19 mouse cellular contexts compared by ENCODE assay signal in the genomic region with DNA sequence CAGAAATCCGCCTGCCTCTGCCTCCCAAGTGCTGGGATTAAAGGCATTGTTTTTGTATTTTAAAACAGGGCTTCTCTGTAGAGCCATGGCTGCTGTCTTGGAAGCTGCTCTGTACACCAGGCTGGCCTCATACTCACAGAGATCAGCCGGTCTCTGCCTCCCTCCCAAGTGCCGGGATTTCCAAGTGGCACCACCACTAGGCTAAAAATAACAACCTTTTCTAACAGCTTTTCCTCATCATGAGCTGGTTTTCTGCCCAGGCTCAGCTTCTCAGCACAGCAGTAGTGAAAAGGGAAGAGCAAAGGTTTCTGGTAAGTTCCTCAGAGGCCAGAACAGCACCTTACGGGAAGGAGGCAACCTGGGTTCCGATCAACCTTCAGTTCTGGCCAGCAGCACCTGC. TPM values are rescaled to one million over a fixed set of nuclear protein-coding genes. Genes with fewer than 3 reads are reported as not detected.
DNase-seq lines count a peak whose midpoint lies in the region; TF ChIP-seq lines count a peak whose summit lies in the region.
"Had no signal": no experiment of that assay in that cellular context is flagged by ENCODE, and none has a peak within 500 bp of the region (broad histone marks: within the 10 kb centered on the region; RNA-seq: fewer than 3 reads in every experiment).

No protein-coding gene starts in this region.

- WGBS in cerebellum, adult 2 months = 30% methylated on average over 5 of the region's 5 CpGs
- 90% methylated on average over 5 of the region's 5 CpGs for WGBS in hindbrain, embryonic 10.5 days

- TF ChIP-seq POLR2A in cerebellum, adult 2 months (IDR thresholded peaks at IDR 0.05; ENCODE audit: borderline replicate concordance, insufficient read depth, low read length) = no peak

- peak; percentile 21 for DNase-seq in layer of hippocampus, adult 11-12 months (ENCODE audit: low spot score)
- no peak for DNase-seq in layer of hippocampus, postnatal 14 days (ENCODE audit: low spot score in 2 of 2)
- DNase-seq in cerebellum, adult 11 months = peak; percentile 19
- peak; percentile 50 to 77 for DNase-seq in cerebellum, adult 2 months
- DNase-seq in cerebellum, postnatal 25 days = peak; percentile 62 to 71
- DNase-seq in neural tube, embryonic 10.5 days (ENCODE audit: extremely low spot score, low spot score) = no peak
- no peak for DNase-seq in hindbrain, embryonic 10.5 days (ENCODE audit: low spot score)
- DNase-seq: adrenal gland, postnatal 10 days; kidney, adult 9 months; kidney, postnatal 14 days; left cerebral cortex, postnatal 4 days; liver; thymus, adult 2 months had no signal

- TF ChIP-seq CTCF in cerebellum, adult 2 months (IDR thresholded peaks at IDR 0.05; ENCODE audit: borderline replicate concordance, insufficient read depth, low read depth, low read length) = no peak

- H3K36me3 ChIP-seq in hindbrain, embryonic 10.5 days = peaks cover 2% of the 10 kb centered on the region; the same call in 1 of the 2 replicates
- H3K36me3 ChIP-seq: heart, embryonic 10.5 days; midbrain, embryonic 10.5 days; stomach, embryonic 15.5 days had no signal

- no peak overlapping the region for H3K27ac ChIP-seq in cerebellum, adult 2 months (ENCODE audit: insufficient read depth, low read length)
- H3K27ac ChIP-seq in hindbrain, embryonic 10.5 days = no peak overlapping the region
- H3K27ac ChIP-seq: forebrain, embryonic 13.5 days; heart, embryonic 10.5 days; hindbrain, postnatal 0 days; midbrain, embryonic 10.5 days; stomach, embryonic 15.5 days had no signal

- H3K27me3 ChIP-seq in cerebellum, adult 2 months (ENCODE audit: control insufficient read depth, insufficient read depth, low read length) = no peaks in the 10 kb centered on the region
- H3K27me3 ChIP-seq in hindbrain, embryonic 10.5 days (ENCODE audit: insufficient read depth, poor library complexity, severe bottlenecking) = no peaks in the 10 kb centered on the region
- H3K27me3 ChIP-seq: forebrain, embryonic 13.5 days; stomach, embryonic 15.5 days had no signal

- H3K4me1 ChIP-seq in cerebellum, adult 2 months (ENCODE audit: control insufficient read depth, insufficient read depth, low read length) = peaks cover 24% of the 10 kb centered on the region
- 0 out of 2 replicates have a peak, but pooled peaks cover 3% of the 10 kb centered on the region for H3K4me1 ChIP-seq in hindbrain, embryonic 10.5 days (replicated peaks)
- H3K4me1 ChIP-seq: midbrain, embryonic 10.5 days; stomach, embryonic 15.5 days had no signal

- H3K9me3 ChIP-seq in hindbrain, embryonic 10.5 days = no peaks in the 10 kb centered on the region
- H3K9me3 ChIP-seq: forebrain, embryonic 13.5 days; heart, embryonic 10.5 days; midbrain, embryonic 10.5 days; stomach, embryonic 15.5 days had no signal

- no peak overlapping the region for H3K4me3 ChIP-seq in cerebellum, adult 2 months (replicated peaks; ENCODE audit: insufficient read depth, low read depth, low read length)
- H3K4me3 ChIP-seq in hindbrain, embryonic 10.5 days = no peak overlapping the region
- H3K4me3 ChIP-seq: forebrain, embryonic 13.5 days; heart, embryonic 10.5 days; midbrain, embryonic 10.5 days; myocyte; stomach, embryonic 15.5 days had no signal

RNA-seq across cellular contexts. Expression of a gene that starts 56.5 kb away (rescaled TPM):
- 10 to 100 TPM; 50.1 to 50.2 TPM for total RNA-seq in layer of hippocampus, postnatal 14 days (2021)
- 25.7 and 26.1 TPM in 2 replicates for polyA plus RNA-seq in cerebellum, adult 2 months (2012; rRNA removed)
- polyA plus RNA-seq in hindbrain, embryonic 10.5 days (2016; fragmentation: Nextera tagmentation; extraction: Ambion mirVana) = 16.9 and 19.6 TPM in 2 replicates

Comparison
In these comparisons a context has a peak if more than half of its experiments do, and no peak if none do; other contexts are left out.
1. DNase-seq: peak in layer of hippocampus, adult 11-12 months (single experiment), cerebellum, adult 11 months (single experiment), cerebellum, adult 2 months (2 of 2) and cerebellum, postnatal 25 days (2 of 2); none in layer of hippocampus, postnatal 14 days (0 of 2), neural tube, embryonic 10.5 days (single experiment) and hindbrain, embryonic 10.5 days (single experiment).